Mouse (Mus musculus): ENCODE data around the gene Carnmt1.

DNA sequence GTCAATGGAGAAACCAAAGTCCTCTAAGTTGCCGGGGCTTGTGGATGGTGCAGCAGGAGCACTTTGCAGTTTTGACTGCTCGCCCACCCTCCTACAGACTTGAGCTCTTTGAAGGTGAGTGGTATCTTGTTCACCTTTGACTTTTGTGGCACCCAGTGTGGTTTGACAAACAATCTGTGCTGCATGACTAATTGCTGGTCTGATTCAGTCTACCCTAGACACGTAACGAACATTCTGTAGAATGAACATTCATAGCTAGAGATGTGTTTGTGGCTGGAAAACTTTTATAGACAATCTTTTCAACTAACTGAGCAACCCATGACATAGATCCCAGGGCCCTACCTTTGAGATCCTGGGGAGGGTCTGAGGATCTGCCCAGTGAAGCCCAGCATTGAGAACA is 76.8 kb downstream of the Carnmt1 start:
- TF ChIP-seq CTCF (IDR thresholded peaks at IDR 0.05): no peak
- no peak for TF ChIP-seq EP300 (IDR thresholded peaks at IDR 0.05; ENCODE audit: insufficient read depth, low read depth, low read length)
